Mouse (Mus musculus): ENCODE data around the gene Itsn1.

DNA sequence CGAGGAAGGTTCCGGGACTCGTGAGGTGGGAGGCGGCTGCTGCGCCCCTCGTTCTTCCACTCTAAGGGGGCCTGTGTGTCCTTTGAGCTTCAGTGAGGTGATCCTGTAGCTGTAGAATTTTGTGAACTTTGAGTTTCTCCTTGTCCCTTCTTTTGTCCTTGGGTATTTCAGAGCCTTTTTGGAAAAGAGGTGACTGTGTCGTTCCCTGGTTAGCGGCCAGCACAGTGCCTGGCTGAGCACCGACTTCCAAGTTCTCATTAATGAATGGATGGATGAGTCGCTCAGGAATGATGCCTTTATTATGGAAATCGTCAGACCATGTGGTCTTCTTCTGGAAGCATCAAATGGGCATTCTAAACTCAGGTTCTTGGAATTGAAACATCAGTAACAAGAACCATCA is 218.0 kb downstream of the Itsn1 start:
- TF ChIP-seq CTCF (IDR thresholded peaks at IDR 0.05) (no peak), EP300 (IDR thresholded peaks at IDR 0.05) (no peak)
